Mouse (Mus musculus): Measurements from ENCODE around the gene Gm20388.

GRCm38 (mm10) chr8:121906542-121907512, 1996.2 kb downstream of the Gm20388 start:
- TF ChIP-seq POLR2A (IDR thresholded peaks at IDR 0.05; ENCODE audit: low read depth, low read length), result no peak
- TF ChIP-seq CTCF (conservative IDR thresholded peaks at IDR 0.05; ENCODE audit: insufficient read depth, insufficient read length, low read depth, low read length), result no peak

All from kidney, adult 2 months (tissue).